ENCODE assay signal across 15 mouse cellular contexts in genomic region chr19:55809539-55809938, GRCm38 (mm10).
"Had no signal": no experiment of that assay in that cellular context is flagged by ENCODE, and none has a peak within 500 bp of the region (broad histone marks: within the 10 kb centered on the region; RNA-seq: fewer than 3 reads in every experiment).

No protein-coding gene starts in this region.

- H3K9ac ChIP-seq: neural tube, embryonic 15.5 days; stomach, embryonic 15.5 days had no signal

- DNase-seq: retina, postnatal 1 day; right cerebral cortex, adult 18-20 months; right cerebral cortex, postnatal 14 days; right cerebral cortex, postnatal 25 days; right cerebral cortex, postnatal 4 days; spleen, adult 18-20 months; thymus, adult 18-20 months; thymus, adult 2 months; thymus, postnatal 14 days; thymus, postnatal 25 days; thymus, postnatal 36 days; thymus, postnatal 4 days had no signal

- H3K4me3 ChIP-seq: neural tube, embryonic 15.5 days; stomach, embryonic 15.5 days had no signal

- H3K9me3 ChIP-seq: neural tube, embryonic 15.5 days; stomach, embryonic 15.5 days had no signal

- H3K4me2 ChIP-seq: neural tube, embryonic 15.5 days; stomach, embryonic 15.5 days had no signal

- H3K36me3 ChIP-seq: neural tube, embryonic 15.5 days; stomach, embryonic 15.5 days had no signal

- H3K27me3 ChIP-seq: neural tube, embryonic 15.5 days; stomach, embryonic 15.5 days had no signal

- H3K27ac ChIP-seq: neural tube, embryonic 15.5 days; stomach, embryonic 15.5 days; stomach, postnatal 0 days had no signal
